Mouse (Mus musculus) small intestine, adult 2 months (tissue): ENCODE data around the gene Clcn1.

Source experiments
- CTCF ChIP-seq: fragments of 200-500 bp; IDR thresholded peaks from 2 replicates; pipeline ENCODE4 v1.5.1; 2012; ENCODE audit warnings: low read depth, mild to moderate bottlenecking, control low read depth, inconsistent platforms, low read length, moderate library complexity, mixed read lengths; ENCODE audit not compliant: insufficient replicate concordance, insufficient read length; ENCODE audit errors: extremely low read depth
- POLR2A ChIP-seq: fragments of 200-500 bp; IDR thresholded peaks from 2 replicates; pipeline ENCODE4 v1.6.1; 2012; ENCODE audit warnings: low read depth, mild to moderate bottlenecking, control low read depth, inconsistent platforms, low read length, moderate library complexity

DNA sequence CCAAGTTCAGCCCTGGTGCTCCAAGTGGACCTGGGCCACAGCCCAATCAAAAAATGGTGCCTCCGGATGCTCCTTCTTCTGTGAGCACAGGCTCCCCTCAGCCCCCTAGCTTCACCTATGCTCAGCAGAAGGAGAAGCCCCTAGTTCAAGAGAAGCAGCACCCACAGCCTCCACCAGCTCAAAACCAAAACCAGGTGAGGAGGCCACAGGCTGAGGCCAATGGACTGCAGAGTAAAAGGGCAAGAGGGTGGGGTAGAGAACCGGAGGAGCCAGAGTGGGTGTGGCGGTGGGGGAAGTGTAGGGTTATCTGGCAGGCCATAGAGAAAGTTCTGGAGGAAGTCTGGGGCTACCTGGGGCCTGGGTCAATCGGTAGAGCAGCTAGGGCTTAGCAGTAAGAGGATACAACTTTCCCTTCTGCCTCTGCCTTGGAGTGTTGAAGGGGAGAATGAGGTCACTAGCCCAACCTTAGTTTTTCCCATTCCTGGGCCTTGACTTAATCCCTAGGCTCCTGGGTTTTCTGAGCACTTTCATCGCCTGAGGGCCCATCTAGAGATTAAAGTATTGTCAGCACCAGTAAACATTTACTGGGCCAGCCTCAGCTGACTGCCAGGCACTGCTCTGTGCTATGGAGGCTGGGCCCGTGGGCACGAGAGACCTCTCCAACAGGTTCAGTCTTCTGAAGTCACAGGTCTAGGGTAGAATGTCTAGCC lies 65.4 kb downstream of the Clcn1 start:
- TF ChIP-seq CTCF (0 out of 2 replicates have a peak, but pooled peaks have one; percentile 9), POLR2A (no peak)
